Mouse (Mus musculus) embryonic facial prominence, embryonic 14.5 days (tissue): ENCODE measurements around the gene Rab2b. TPM values are rescaled to one million over a fixed set of nuclear protein-coding genes. Genes with fewer than 3 reads are reported as not detected.

Source experiments
- ATAC-seq: fragments of 200-750 bp; cut with Nextera tagmentation; 2 replicates; pipeline ENCODE4 v1.8.0; 2017; ENCODE audit warnings: low read depth, moderate number of reproducible peaks, moderate TSS enrichment
- DNase-seq: peaks from one replicate; pipeline ENCODE4 v3.0.0-alpha.2; 2015; ENCODE audit warnings: low spot score
- H3K27ac ChIP-seq: fragments of 300-500 bp; sonication (generic); replicated peaks from 2 replicates; pipeline ENCODE4 v1.5.1; 2014; ENCODE audit warnings: low read depth, mild to moderate bottlenecking, low read length, moderate library complexity
- H3K27me3 ChIP-seq: fragments of 300-500 bp; sonication (generic); replicated peaks from 2 replicates; pipeline ENCODE4 v1.6.1; 2014; ENCODE audit warnings: low read length; ENCODE audit not compliant: control insufficient read depth, insufficient read depth
- H3K36me3 ChIP-seq: fragments of 300-500 bp; sonication (generic); 2 replicates; pipeline ENCODE4 v1.6.1; 2014; ENCODE audit warnings: low read length, mixed read lengths; ENCODE audit not compliant: control insufficient read depth, insufficient read depth
- H3K4me1 ChIP-seq: fragments of 300-500 bp; sonication (generic); 2 replicates; pipeline ENCODE4 v1.6.1; 2014; ENCODE audit warnings: antibody characterized with exemption, low read length; ENCODE audit not compliant: control insufficient read depth, insufficient read depth
- H3K4me2 ChIP-seq: fragments of 300-500 bp; sonication (generic); 2 replicates; pipeline ENCODE4 v1.6.1; 2014; ENCODE audit warnings: low read depth, mild to moderate bottlenecking, low read length, moderate library complexity, mixed read lengths
- H3K4me3 ChIP-seq: fragments of 300-500 bp; sonication (generic); 2 replicates; pipeline ENCODE4 v1.5.1; 2014; ENCODE audit warnings: low read depth, mild to moderate bottlenecking, low read length
- H3K9ac ChIP-seq: fragments of 300-500 bp; sonication (generic); 2 replicates; pipeline ENCODE4 v1.6.1; 2014; ENCODE audit warnings: low read depth, mild to moderate bottlenecking, low read length, moderate library complexity, mixed read lengths
- H3K9me3 ChIP-seq: fragments of 300-500 bp; sonication (generic); 2 replicates; pipeline ENCODE4 v1.6.1; 2016; ENCODE audit warnings: low read length; ENCODE audit not compliant: control insufficient read depth
- WGBS: fragments of 180-500 bp; shearing (Covaris S2); extraction: QIAGEN DNeasy Blood & Tissue Kit; methylation state at CpG from one replicate; pipeline ENCODE4 v1.1.7; 2014; 5-methylcytosine and 5-hydroxymethylcytosine counted together
- polyA plus RNA-seq: library from polyadenylated mRNA; unstranded; fragments of >200 nt; fragmentation: Nextera tagmentation; extraction: Ambion mirVana; gene quantifications from 2 replicates; pipeline ENCODE4 v1.2.1, GENCODE M21; 2014

The Rab2b gene
- polyA plus RNA-seq, 1 experiment from 2014 or later = 17.3 TPM

- 77% methylated on average over 4 of the region's 4 CpGs for WGBS
- ATAC-seq (no peak), DNase-seq (no peak)
- H3K9ac ChIP-seq = no peak overlapping the region
- H3K27ac ChIP-seq = no peak overlapping the region
- no peak overlapping the region for H3K4me2 ChIP-seq
- 0 out of 2 replicates have a peak, but pooled peaks cover 4% of the 10 kb centered on the region for H3K36me3 ChIP-seq
- H3K9me3 ChIP-seq = no peaks in the 10 kb centered on the region
- H3K27me3 ChIP-seq = no peaks in the 10 kb centered on the region
- H3K4me3 ChIP-seq = no peak overlapping the region
- H3K4me1 ChIP-seq = peaks cover 3% of the 10 kb centered on the region; the same call in 1 of the 2 replicates
Measured at GRCm38 (mm10) chr14:52246129-52246528, 33.2 kb downstream of the Rab2b start.

GRCm38 (mm10) chr14:52244690-52245042 lies 34.7 kb downstream of the Rab2b start:
- H3K4me1 ChIP-seq = peaks cover 3% of the 10 kb centered on the region; the same call in 1 of the 2 replicates
- peak overlapping the region; percentile 82 for H3K9ac ChIP-seq
- H3K9me3 ChIP-seq = no peaks in the 10 kb centered on the region
- no peak for DNase-seq
- H3K27me3 ChIP-seq = no peaks in the 10 kb centered on the region
- peak overlapping the region; percentile 82 for H3K27ac ChIP-seq
- peaks cover 8% of the 10 kb centered on the region; the same call in 1 of the 2 replicates for H3K36me3 ChIP-seq
- peak overlapping the region; percentile 78 for H3K4me3 ChIP-seq
- 13% methylated on average over 7 of the region's 7 CpGs for WGBS
- H3K4me2 ChIP-seq = peak overlapping the region; percentile 87
- peak; percentile 77 for ATAC-seq

GRCm38 (mm10) chr14:52244041-52244689 lies 35.2 kb downstream of the Rab2b start:
- H3K36me3 ChIP-seq = peaks cover 8% of the 10 kb centered on the region; the same call in 1 of the 2 replicates
- under 1% methylated on average over 32 of the region's 32 CpGs for WGBS
- no peaks in the 10 kb centered on the region for H3K27me3 ChIP-seq
- H3K4me1 ChIP-seq = peaks cover 3% of the 10 kb centered on the region; the same call in 1 of the 2 replicates
- H3K9ac ChIP-seq = peak overlapping the region; percentile 82
- peak overlapping the region; percentile 78 for H3K4me3 ChIP-seq
- ATAC-seq (peak; percentile 100), DNase-seq (peak; percentile 99)
- peak overlapping the region; percentile 87 for H3K4me2 ChIP-seq
- H3K27ac ChIP-seq = peak overlapping the region; percentile 82
- no peaks in the 10 kb centered on the region for H3K9me3 ChIP-seq

- Histone ChIP-seq H3K4me2 (no peak overlapping the region), H3K27ac (no peak overlapping the region), H3K36me3 (peaks cover 68% of the 10 kb centered on the region), H3K4me1 (no peaks in the 10 kb centered on the region), H3K4me3 (no peak overlapping the region), H3K9me3 (no peaks in the 10 kb centered on the region), H3K27me3 (no peaks in the 10 kb centered on the region), H3K9ac (no peak overlapping the region)
- ATAC-seq (no peak), DNase-seq (no peak)
- WGBS = 100% methylated on average over 1 of the region's 1 CpGs
Measured at GRCm38 (mm10) chr14:52236216-52236615, 43.1 kb downstream of the Rab2b start.

- no peak for ATAC-seq
- H3K4me1 ChIP-seq = no peaks in the 10 kb centered on the region
Measured at GRCm38 (mm10) chr14:52235165-52235564, 44.2 kb downstream of the Rab2b start.

GRCm38 (mm10) chr14:52232249-52232648 lies 47.1 kb downstream of the Rab2b start:
- ATAC-seq (no peak), DNase-seq (no peak)
- H3K4me1 ChIP-seq = no peaks in the 10 kb centered on the region
- H3K9me3 ChIP-seq = no peaks in the 10 kb centered on the region
- no peak overlapping the region for H3K4me2 ChIP-seq
- no peak overlapping the region for H3K27ac ChIP-seq
- no peak overlapping the region for H3K9ac ChIP-seq
- WGBS = 82% methylated on average over 6 of the region's 6 CpGs
- no peak overlapping the region for H3K4me3 ChIP-seq
- peaks cover 97% of the 10 kb centered on the region for H3K36me3 ChIP-seq
- H3K27me3 ChIP-seq = no peaks in the 10 kb centered on the region

More at GRCm38 (mm10) chr14:52235165-52235564, 44.2 kb downstream of the Rab2b start:
- Histone ChIP-seq H3K4me2 (no peak overlapping the region), H3K36me3 (peaks cover 73% of the 10 kb centered on the region), H3K9me3 (no peaks in the 10 kb centered on the region), H3K9ac (no peak overlapping the region), H3K27ac (no peak overlapping the region), H3K27me3 (no peaks in the 10 kb centered on the region), H3K4me3 (no peak overlapping the region)
- 87% methylated on average over 7 of the region's 7 CpGs for WGBS
- DNase-seq = no peak

GRCm38 (mm10) chr14:52225972-52226371 lies 53.4 kb downstream of the Rab2b start:
- H3K4me3 ChIP-seq = no peak overlapping the region
- no peaks in the 10 kb centered on the region for H3K9me3 ChIP-seq
- H3K4me2 ChIP-seq = no peak overlapping the region
- DNase-seq (no peak), ATAC-seq (no peak)
- WGBS = 95% methylated on average over 2 of the region's 2 CpGs
- no peaks in the 10 kb centered on the region for H3K4me1 ChIP-seq
- H3K27me3 ChIP-seq = no peaks in the 10 kb centered on the region
- no peak overlapping the region for H3K9ac ChIP-seq
- H3K36me3 ChIP-seq = peaks cover 96% of the 10 kb centered on the region
- H3K27ac ChIP-seq = no peak overlapping the region

GRCm38 (mm10) chr14:52217261-52217660 lies 62.1 kb downstream of the Rab2b start:
- Histone ChIP-seq H3K4me2 (no peak overlapping the region), H3K36me3 (peaks cover 92% of the 10 kb centered on the region), H3K9me3 (no peaks in the 10 kb centered on the region), H3K27me3 (no peaks in the 10 kb centered on the region), H3K9ac (no peak overlapping the region), H3K27ac (no peak overlapping the region), H3K4me1 (no peaks in the 10 kb centered on the region), H3K4me3 (no peak overlapping the region)
- 94% methylated on average over 5 of the region's 5 CpGs for WGBS
- ATAC-seq = no peak
- no peak for DNase-seq
